Mouse (Mus musculus) mouse trophoblast stem cell (cell line): ENCODE data around the gene Lhx9.
"Not testable (repeated sequence)": the region's sequence is repeated elsewhere in the genome, so short reads cannot be mapped to it uniquely, and the experiment has no call there.

Source experiments
- in situ Hi-C, 2 experiments: fragments of 300-500 bp; cut with MseI, MboI; formaldehyde crosslinking; loops; 2 replicates in 1 of 2; 3 replicates in 1 of 2; pipeline ENCODE4 v1.15.1; 2025

Lhx9 gene

GRCm38 (mm10) chr1:138848511-138849109, at the start of gene Lhx9:
Gene Lhx9, minus strand, starts transcription at chr1:138848577.
- in situ Hi-C loops: loop anchor here in 1 of 2 experiments (25.0 kb wide), 1 partner anchor 414 kb away; no protein-coding TSS in a partner anchor

DNA sequence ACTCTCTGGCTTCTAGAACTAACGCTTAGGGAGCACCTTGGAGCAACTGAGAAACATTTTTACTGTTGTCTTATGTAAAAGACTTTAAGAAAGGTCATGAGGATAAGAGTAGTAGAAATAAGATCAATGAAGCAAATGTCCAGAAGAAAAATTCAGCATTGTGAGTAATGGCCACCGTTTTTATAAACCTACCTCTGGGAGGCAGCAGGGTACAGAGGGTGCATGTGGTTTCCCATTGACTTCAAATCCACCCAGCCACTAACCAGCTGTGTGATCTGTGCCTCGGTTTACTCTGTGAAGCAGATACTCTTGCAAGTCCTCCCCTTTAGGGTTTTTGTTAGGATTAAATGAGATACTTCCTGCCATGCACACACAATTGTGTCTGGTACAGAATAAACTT, 47.7 kb upstream of the Lhx9 start:
- in situ Hi-C loops: no loop called here

DNA sequence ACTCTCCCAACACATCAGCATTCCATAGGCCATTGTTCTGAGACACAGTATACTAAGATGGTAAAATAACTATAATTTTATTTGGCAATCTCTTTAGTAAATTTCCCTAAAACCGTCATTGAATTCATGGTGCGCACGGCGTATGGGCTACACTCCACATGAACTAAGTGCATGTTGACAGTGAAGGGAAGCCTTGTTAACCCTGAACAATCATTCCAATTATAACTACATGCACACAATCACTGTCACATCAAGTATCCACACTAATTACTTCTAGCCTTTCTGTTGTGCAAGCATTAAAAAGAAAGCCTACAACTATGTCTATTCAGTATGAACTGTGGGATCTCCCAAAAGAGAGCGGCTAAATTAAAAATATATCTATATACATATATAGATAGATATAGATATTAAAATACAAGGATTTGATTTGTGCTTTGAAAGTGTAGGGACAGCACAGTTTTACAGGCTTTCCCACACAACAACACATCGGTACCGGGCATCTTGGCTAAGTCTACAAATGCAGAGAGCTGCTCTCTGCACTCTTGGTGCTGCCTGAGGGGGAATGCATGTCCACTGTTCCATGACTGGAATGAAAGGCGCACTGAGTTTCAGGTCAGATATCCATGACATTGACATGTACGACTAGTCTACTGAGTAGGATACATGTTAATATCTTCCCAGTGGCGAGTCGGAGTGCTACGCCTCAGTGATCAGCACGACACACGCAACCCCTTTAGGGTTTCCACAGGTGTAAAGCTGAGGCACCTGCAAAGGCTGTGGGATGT, 29.3 kb upstream of the Lhx9 start:
- in situ Hi-C loops: no loop called here

- in situ Hi-C loops: no loop called here
Observed at GRCm38 (mm10) chr1:138876371-138877045, 28.1 kb upstream of the Lhx9 start.

DNA sequence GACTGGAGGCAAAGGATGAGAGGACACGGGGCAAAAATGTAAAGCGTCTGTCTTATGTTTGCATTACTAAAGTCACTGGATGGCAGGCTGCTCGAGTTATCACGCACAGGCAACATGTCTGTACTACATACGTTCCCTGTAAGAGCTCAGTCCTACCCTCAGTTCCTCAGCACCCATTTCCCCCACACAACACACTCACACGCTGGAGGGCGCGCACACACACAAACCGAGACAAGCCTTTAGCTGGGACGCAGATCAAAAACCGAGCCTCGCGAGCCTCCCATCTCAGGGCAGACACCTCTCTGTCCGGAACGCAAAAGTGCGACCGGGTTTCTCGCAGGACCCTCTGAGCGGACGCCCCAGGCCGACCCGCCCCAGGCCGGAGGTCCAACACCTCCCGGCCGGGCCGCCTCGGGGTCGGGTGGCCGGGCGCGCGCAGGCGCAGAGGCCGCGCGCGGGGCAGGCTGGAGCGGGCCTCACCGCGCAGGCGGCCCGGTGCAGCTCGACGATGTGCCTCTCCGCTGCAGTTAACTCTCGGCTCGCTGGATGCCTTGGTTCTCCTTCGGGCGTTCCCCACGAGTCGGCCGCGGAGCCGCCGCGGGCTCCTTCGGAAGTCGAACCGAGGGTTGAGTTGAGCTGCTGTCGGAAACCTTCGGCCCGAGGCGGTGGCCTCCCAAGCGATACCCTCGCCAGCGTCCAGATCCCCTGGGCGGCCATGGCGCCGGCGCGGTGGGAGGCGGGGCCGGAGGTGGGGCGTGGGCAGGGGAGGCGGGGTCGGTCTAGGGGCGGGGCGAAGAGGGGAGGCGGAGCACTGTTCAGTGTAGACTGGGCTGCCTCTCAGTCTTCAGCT, 7.9 kb upstream of the Lhx9 start, which contains the start of gene 2310009B15Rik:
Gene 2310009B15Rik, minus strand, starts transcription at position 752 of the 850 bp plus-strand sequence.
- in situ Hi-C loops: not testable (repeated sequence)

DNA sequence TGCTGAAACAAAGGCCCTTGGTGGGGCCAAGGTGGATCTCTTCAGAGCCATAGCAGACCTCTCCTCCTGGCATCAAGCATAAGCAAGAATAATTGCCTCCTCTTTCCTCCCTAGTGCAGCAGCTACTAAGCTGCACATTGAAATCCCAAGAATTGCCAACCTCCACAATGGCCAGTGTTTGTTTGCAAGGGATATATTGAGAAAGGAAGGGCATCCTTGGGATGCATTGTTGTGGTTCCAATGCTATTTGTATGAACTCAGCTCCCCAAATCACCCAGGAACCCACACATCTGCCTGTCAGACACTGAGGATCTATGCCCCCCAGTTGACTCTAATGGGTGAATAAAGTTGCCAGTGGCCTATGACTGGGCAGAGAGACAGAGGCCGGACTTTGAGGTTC, 2.4 kb upstream of the Lhx9 start:
- in situ Hi-C loops: no loop called here

DNA sequence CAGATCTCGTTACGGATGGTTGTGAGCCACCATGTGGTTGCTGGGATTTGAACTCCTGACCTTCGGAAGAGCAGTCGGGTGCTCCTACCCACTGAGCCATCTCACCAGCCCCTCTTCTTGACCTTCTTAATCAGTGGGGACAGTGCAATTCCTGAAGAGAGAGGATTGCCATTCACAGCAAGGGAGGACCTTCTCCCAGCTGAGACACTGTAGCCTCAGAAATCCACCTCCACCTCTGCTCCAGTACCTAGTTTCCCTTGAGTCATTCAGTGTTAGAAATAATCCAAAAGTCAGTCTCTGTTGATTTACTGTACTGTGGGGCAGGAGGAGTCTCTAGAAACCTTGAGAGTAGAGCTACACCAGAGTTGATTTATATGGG, 1.8 kb upstream of the Lhx9 start:
- in situ Hi-C loops: no loop called here

DNA sequence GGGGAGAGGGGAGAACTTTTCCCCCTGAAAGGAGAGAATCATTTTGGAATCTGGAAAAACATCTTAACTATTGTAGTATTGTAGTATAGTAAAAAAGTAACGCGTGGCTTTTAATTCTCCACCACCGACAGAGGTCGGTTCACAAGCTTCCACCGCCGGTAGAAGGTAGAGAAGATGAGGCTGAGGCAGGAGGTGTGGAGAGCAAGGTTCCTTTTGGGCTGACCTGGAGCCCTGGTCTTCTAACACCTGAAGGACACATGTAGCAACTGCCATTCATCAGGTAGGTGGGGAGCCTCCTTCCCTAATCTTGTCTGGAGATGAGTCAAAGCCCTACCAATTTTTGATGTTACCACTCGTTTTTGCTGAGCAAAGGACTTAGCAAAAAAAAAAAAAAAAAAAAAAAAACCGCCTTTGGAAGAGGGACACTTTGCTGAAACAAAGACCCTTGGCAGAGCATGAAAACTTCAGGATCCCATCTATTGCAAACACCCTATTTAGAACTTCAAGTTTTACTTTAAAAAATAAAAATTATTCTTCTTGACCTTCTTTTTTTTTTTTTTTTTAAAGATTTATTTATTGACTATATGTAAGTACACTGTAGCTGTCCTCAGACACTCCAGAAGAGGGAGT, 1.3 kb upstream of the Lhx9 start:
- in situ Hi-C loops: loop anchor here in 1 of 2 experiments (25.0 kb wide), 1 partner anchor 413 kb away; no protein-coding TSS in a partner anchor

- in situ Hi-C loops: loop anchor here in 1 of 2 experiments (25.0 kb wide), 1 partner anchor 414 kb away; no protein-coding TSS in a partner anchor
Observed at GRCm38 (mm10) chr1:138848026-138848425, 351 bp downstream of the Lhx9 start.

- in situ Hi-C loops: loop anchor here in 1 of 2 experiments (25.0 kb wide), 1 partner anchor 415 kb away; no protein-coding TSS in a partner anchor
Observed at GRCm38 (mm10) chr1:138847146-138847545, 1.2 kb downstream of the Lhx9 start.

GRCm38 (mm10) chr1:138846581-138846980, 1.8 kb downstream of the Lhx9 start:
- in situ Hi-C loops: loop anchor here in 1 of 2 experiments (25.0 kb wide), 1 partner anchor 416 kb away; no protein-coding TSS in a partner anchor

- in situ Hi-C loops: loop anchor here in 1 of 2 experiments (25.0 kb wide), 1 partner anchor 416 kb away; no protein-coding TSS in a partner anchor
Observed at GRCm38 (mm10) chr1:138846131-138846530, 2.2 kb downstream of the Lhx9 start.

DNA sequence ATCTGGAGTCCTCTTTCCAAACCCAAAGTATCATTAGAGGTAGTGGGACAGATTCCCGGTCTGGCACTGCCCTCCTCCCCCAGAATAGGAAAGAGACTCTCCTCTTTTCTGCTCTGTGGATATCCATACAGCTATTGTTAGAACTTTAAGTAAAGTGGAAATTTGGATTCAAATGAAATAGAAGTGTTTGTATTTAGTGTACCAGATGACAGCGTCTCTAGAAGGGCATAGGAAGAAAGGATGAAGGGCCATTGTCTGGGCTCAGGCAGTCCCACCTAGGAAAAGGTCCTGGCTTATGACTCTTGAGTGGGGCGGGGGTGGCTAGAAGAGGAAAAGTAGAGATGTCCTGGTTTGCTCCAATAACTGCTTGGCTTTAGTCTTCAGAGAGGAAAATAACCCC, 2.9 kb downstream of the Lhx9 start:
- in situ Hi-C loops: loop anchor here in 1 of 2 experiments (25.0 kb wide), 1 partner anchor 417 kb away; no protein-coding TSS in a partner anchor

GRCm38 (mm10) chr1:138844166-138844565, 4.2 kb downstream of the Lhx9 start:
- in situ Hi-C loops: loop anchor here in 1 of 2 experiments (25.0 kb wide), 1 partner anchor 418 kb away; no protein-coding TSS in a partner anchor

- in situ Hi-C loops: loop anchor here in 1 of 2 experiments (25.0 kb wide), 1 partner anchor 419 kb away; no protein-coding TSS in a partner anchor
Observed at GRCm38 (mm10) chr1:138843361-138844091, 4.9 kb downstream of the Lhx9 start.

DNA sequence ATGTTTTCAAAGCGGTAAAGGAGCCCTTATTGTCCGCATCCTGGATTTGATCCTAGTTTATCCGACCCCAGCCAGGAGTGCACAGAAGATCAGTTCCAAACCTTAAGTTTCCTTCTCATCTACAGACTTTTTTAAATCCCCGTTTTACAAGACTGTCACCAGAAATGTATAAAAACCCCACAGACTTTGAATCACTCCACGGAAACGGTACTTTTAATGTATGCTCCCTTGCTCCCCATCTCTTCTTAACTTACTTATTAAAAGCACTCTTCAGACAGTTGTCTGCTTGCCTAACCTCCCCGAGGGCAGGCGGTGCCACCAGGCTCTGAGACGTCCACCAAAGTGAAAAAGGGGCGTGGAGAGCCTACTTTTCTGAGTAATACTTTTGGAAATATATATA, 5.6 kb downstream of the Lhx9 start:
- in situ Hi-C loops: loop anchor here in 1 of 2 experiments (25.0 kb wide), 1 partner anchor 420 kb away; no protein-coding TSS in a partner anchor

DNA sequence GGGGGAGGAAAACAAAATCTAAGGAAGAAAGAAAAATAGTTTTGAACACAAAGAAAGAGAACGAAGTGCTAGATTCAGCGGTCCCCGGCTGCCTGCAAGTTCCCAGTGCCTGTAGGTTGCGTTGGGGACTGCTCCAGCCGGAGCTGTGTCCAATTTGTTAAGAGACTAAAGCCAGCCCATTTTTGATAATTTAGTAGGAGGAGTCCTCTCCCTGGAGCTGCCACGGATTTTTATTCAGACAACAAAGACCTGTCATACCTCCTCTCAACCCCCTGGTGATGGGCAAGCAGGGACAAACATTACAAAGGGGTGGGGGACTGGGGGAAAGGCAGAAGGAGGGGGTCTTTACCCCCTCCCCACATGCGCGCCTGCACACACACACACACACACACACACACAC, 6.1 kb downstream of the Lhx9 start:
- in situ Hi-C loops: loop anchor here in 1 of 2 experiments (25.0 kb wide), 1 partner anchor 420 kb away; no protein-coding TSS in a partner anchor

DNA sequence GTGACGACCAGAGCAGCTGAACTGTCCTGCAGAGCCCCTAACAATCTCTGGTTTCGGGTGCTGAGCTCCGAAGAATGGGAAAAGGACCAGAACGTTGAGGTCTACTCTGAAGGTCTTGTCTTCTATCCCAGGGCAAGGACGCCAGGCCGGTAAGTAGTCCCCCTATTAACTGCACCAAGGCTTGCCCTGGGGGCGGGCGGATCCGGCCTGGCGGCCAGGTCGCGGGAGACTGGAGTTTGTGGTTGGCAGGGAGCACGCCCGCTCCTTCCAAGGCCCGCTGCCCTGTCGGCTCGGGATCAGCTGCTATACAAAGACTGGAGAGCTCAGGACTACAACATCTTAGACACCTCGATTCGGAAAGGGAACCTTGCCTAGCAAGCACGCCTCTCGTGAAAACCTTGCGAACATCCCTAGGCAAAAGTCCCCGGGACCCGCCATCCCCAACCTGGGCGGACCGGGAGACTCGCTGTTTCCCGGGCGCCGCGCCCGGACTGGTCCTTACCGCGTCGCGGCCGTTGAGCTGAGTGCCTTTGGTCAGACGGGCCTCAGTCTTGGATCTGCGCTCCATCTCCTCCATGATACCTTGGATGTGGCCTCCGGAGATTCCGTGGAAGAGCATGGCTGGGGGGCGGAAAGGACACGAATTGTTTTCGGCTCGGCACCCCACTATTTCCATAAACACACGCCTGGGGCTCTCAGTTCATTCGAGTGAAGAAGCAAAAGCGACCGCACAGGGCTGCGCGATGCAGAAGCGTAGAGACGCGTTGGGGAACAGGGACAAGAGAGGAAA, 6.9 kb downstream of the Lhx9 start:
- in situ Hi-C loops: loop anchor here in 1 of 2 experiments (25.0 kb wide), 1 partner anchor 421 kb away; no protein-coding TSS in a partner anchor
